Mouse (Mus musculus): ENCODE results near the gene Gm8356. TPM values are rescaled to one million over a fixed set of nuclear protein-coding genes. Genes with fewer than 3 reads are reported as not detected.

The Gm8356 gene
- not detected for polyA plus RNA-seq (2017; shearing (Covaris generic))

DNA sequence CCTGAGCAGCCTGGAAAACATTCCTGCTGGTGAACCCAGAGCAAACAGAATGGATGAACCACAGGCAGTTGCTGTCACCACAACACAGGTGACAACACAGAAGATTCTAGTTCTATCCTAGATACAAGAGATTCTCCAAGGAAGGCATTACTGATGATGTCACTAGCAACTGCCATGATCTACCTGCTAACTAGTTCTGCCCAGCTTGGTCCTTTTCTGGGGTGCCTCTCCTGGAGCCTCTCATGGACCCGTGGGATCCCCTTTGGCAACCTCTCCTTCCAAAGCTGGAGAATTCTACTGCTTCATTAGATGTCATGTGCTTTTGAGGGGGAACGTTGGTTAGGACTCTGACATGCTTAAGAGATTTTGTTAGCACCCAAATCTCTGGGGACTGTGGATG is at the start of gene Gm8356:
Gene Gm8356 (minus strand): TSS at position 101 of the 400 bp plus-strand sequence.

Other genes starting within 250 kb of the Gm8356 start
- not detected for gene Gm21103, start 232.4 kb downstream of the Gm8356 start, polyA plus RNA-seq (2017; shearing (Covaris generic))
- not detected for gene Gm3618, start 193.6 kb downstream of the Gm8356 start, polyA plus RNA-seq (2017; shearing (Covaris generic))
- gene Gm16440, start 147.0 kb downstream of the Gm8356 start, polyA plus RNA-seq (2017; shearing (Covaris generic)): not detected
- gene Gm3591, start 124.8 kb downstream of the Gm8356 start, polyA plus RNA-seq (2017; shearing (Covaris generic)): 0.79 TPM
- not detected for gene Gm3594, start 92.7 kb downstream of the Gm8356 start, polyA plus RNA-seq (2017; shearing (Covaris generic))
- gene Gm3629, start 53.3 kb upstream of the Gm8356 start, polyA plus RNA-seq (2017; shearing (Covaris generic)): not detected
- not detected for gene Gm3460, start 85.1 kb upstream of the Gm8356 start, polyA plus RNA-seq (2017; shearing (Covaris generic))
- not detected for gene Gm10251, start 146.9 kb upstream of the Gm8356 start, polyA plus RNA-seq (2017; shearing (Covaris generic))
- gene Gm8050, start 183.0 kb upstream of the Gm8356 start, polyA plus RNA-seq (2017; shearing (Covaris generic)): not detected
- 12.7 TPM for gene Gm3636, start 205.0 kb upstream of the Gm8356 start, polyA plus RNA-seq (2017; shearing (Covaris generic))
- not detected for gene Gm8362, start 237.1 kb upstream of the Gm8356 start, polyA plus RNA-seq (2017; shearing (Covaris generic))

All from CD4-positive, CD25-positive, alpha-beta regulatory T cell (primary cell).